Mouse (Mus musculus): ENCODE data around the gene 4932438A13Rik. TPM values are rescaled to one million over a fixed set of nuclear protein-coding genes. Genes with fewer than 3 reads are reported as not detected.

Gene 4932438A13Rik
- polyA plus RNA-seq (2015; fragmentation: Nextera tagmentation; extraction: Ambion mirVana), result 42.3 and 49.6 TPM in 2 replicates

GRCm38 (mm10) chr3:36862721-36863275 is at the start of gene 4932438A13Rik:
Gene 4932438A13Rik (plus strand): TSS chr3:36863104.
- H3K36me3 ChIP-seq, result peaks cover 27% of the 10 kb centered on the region
- peak within 1 kb of the TSS; percentile 84 for H3K27ac ChIP-seq
- ATAC-seq (replicated peaks; ENCODE audit: low FRiP score), result peak; percentile 99
- H3K9ac ChIP-seq, result peak within 1 kb of the TSS; percentile 75
- H3K27me3 ChIP-seq, result no peaks in the 10 kb centered on the region
- no peaks in the 10 kb centered on the region for H3K9me3 ChIP-seq (replicated peaks)
- peak within 1 kb of the TSS; percentile 73 for H3K4me3 ChIP-seq (replicated peaks)
- 1% methylated on average over 38 of the region's 38 CpGs for WGBS
- peak within 1 kb of the TSS; percentile 72 for H3K4me2 ChIP-seq
- peaks cover 11% of the 10 kb centered on the region for H3K4me1 ChIP-seq

- Histone ChIP-seq H3K9ac (no peak overlapping the region), H3K27ac (no peak overlapping the region), H3K9me3 (replicated peaks) (no peaks in the 10 kb centered on the region), H3K4me1 (0 out of 2 replicates have a peak, but pooled peaks cover 7% of the 10 kb centered on the region), H3K27me3 (no peaks in the 10 kb centered on the region), H3K4me3 (replicated peaks) (no peak overlapping the region), H3K4me2 (no peak overlapping the region), H3K36me3 (no peaks in the 10 kb centered on the region)
- 90% methylated on average over 5 of the region's 5 CpGs for WGBS
- ATAC-seq (replicated peaks; ENCODE audit: low FRiP score), result no peak
These were observed 46.3 kb upstream of the 4932438A13Rik start for GRCm38 (mm10) chr3:36816633-36817032.

GRCm38 (mm10) chr3:36819402-36819801 is 43.5 kb upstream of the 4932438A13Rik start:
- 53% methylated on average over 7 of the region's 7 CpGs for WGBS

GRCm38 (mm10) chr3:36821037-36821436 is 41.9 kb upstream of the 4932438A13Rik start:
- no peak overlapping the region for H3K9ac ChIP-seq
- H3K27ac ChIP-seq, result no peak overlapping the region
- no peaks in the 10 kb centered on the region for H3K9me3 ChIP-seq (replicated peaks)
- H3K4me3 ChIP-seq (replicated peaks), result no peak overlapping the region
- H3K36me3 ChIP-seq, result no peaks in the 10 kb centered on the region
- no peaks in the 10 kb centered on the region for H3K27me3 ChIP-seq
- 0 out of 2 replicates have a peak, but pooled peaks cover 7% of the 10 kb centered on the region for H3K4me1 ChIP-seq
- ATAC-seq (replicated peaks; ENCODE audit: low FRiP score), result no peak
- no peak overlapping the region for H3K4me2 ChIP-seq
- 89% methylated on average over 9 of the region's 9 CpGs for WGBS

More at GRCm38 (mm10) chr3:36819402-36819801, 43.5 kb upstream of the 4932438A13Rik start:
- Histone ChIP-seq H3K27ac (peak overlapping the region; percentile 42; the same call in 1 of the 2 replicates), H3K9me3 (replicated peaks) (no peaks in the 10 kb centered on the region), H3K27me3 (no peaks in the 10 kb centered on the region), H3K4me2 (no peak overlapping the region), H3K4me1 (0 out of 2 replicates have a peak, but pooled peaks cover 7% of the 10 kb centered on the region), H3K9ac (no peak overlapping the region), H3K36me3 (no peaks in the 10 kb centered on the region), H3K4me3 (replicated peaks) (no peak overlapping the region)
- ATAC-seq (replicated peaks; ENCODE audit: low FRiP score), result no peak

GRCm38 (mm10) chr3:36825098-36825497 is 37.8 kb upstream of the 4932438A13Rik start:
- H3K9ac ChIP-seq, result no peak overlapping the region
- WGBS, result 33% methylated on average over 1 of the region's 1 CpGs
- H3K4me3 ChIP-seq (replicated peaks), result no peak overlapping the region
- ATAC-seq (replicated peaks; ENCODE audit: low FRiP score), result no peak
- H3K4me1 ChIP-seq, result no peaks in the 10 kb centered on the region
- H3K9me3 ChIP-seq (replicated peaks), result no peaks in the 10 kb centered on the region
- no peak overlapping the region for H3K4me2 ChIP-seq
- no peaks in the 10 kb centered on the region for H3K27me3 ChIP-seq
- H3K27ac ChIP-seq, result no peak overlapping the region
- H3K36me3 ChIP-seq, result no peaks in the 10 kb centered on the region

GRCm38 (mm10) chr3:36825554-36825953 is 37.4 kb upstream of the 4932438A13Rik start:
- WGBS, result 64% methylated on average over 4 of the region's 4 CpGs
- Histone ChIP-seq H3K4me1 (no peaks in the 10 kb centered on the region), H3K36me3 (no peaks in the 10 kb centered on the region), H3K27me3 (no peaks in the 10 kb centered on the region), H3K9ac (no peak overlapping the region), H3K4me3 (replicated peaks) (no peak overlapping the region), H3K4me2 (no peak overlapping the region), H3K9me3 (replicated peaks) (no peaks in the 10 kb centered on the region), H3K27ac (no peak overlapping the region)
- no peak for ATAC-seq (replicated peaks; ENCODE audit: low FRiP score)

GRCm38 (mm10) chr3:36827274-36828025 is 35.5 kb upstream of the 4932438A13Rik start:
- Histone ChIP-seq H3K4me1 (no peaks in the 10 kb centered on the region), H3K9me3 (replicated peaks) (no peaks in the 10 kb centered on the region), H3K4me2 (no peak overlapping the region), H3K36me3 (no peaks in the 10 kb centered on the region), H3K4me3 (replicated peaks) (no peak overlapping the region), H3K27me3 (no peaks in the 10 kb centered on the region), H3K27ac (no peak overlapping the region), H3K9ac (no peak overlapping the region)
- WGBS, result 50% methylated on average over 8 of the region's 8 CpGs
- ATAC-seq (replicated peaks; ENCODE audit: low FRiP score), result no peak

- 89% methylated on average over 3 of the region's 3 CpGs for WGBS
- no peak overlapping the region for H3K4me2 ChIP-seq
- no peak overlapping the region for H3K4me3 ChIP-seq (replicated peaks)
- ATAC-seq (replicated peaks; ENCODE audit: low FRiP score), result no peak
- no peak overlapping the region for H3K27ac ChIP-seq
- H3K4me1 ChIP-seq, result peaks cover under 1% of the 10 kb centered on the region; the same call in 1 of the 2 replicates
- H3K9me3 ChIP-seq (replicated peaks), result no peaks in the 10 kb centered on the region
- no peaks in the 10 kb centered on the region for H3K36me3 ChIP-seq
- no peaks in the 10 kb centered on the region for H3K27me3 ChIP-seq
- no peak overlapping the region for H3K9ac ChIP-seq
These were observed 32.7 kb upstream of the 4932438A13Rik start for GRCm38 (mm10) chr3:36830218-36830617.

- Histone ChIP-seq H3K27me3 (no peaks in the 10 kb centered on the region), H3K4me2 (no peak overlapping the region), H3K36me3 (no peaks in the 10 kb centered on the region), H3K9me3 (replicated peaks) (no peaks in the 10 kb centered on the region), H3K9ac (no peak overlapping the region), H3K4me3 (replicated peaks) (no peak overlapping the region), H3K27ac (no peak overlapping the region), H3K4me1 (peaks cover 8% of the 10 kb centered on the region)
- no peak for ATAC-seq (replicated peaks; ENCODE audit: low FRiP score)
- WGBS, result 76% methylated on average over 4 of the region's 4 CpGs
These were observed 28.5 kb upstream of the 4932438A13Rik start for GRCm38 (mm10) chr3:36834426-36834825.

- H3K9me3 ChIP-seq (replicated peaks), result no peaks in the 10 kb centered on the region
- no peak overlapping the region for H3K9ac ChIP-seq
- H3K4me1 ChIP-seq, result peaks cover 8% of the 10 kb centered on the region
- 81% methylated on average over 2 of the region's 2 CpGs for WGBS
- H3K4me3 ChIP-seq (replicated peaks), result no peak overlapping the region
- H3K27me3 ChIP-seq, result no peaks in the 10 kb centered on the region
- H3K4me2 ChIP-seq, result no peak overlapping the region
- no peaks in the 10 kb centered on the region for H3K36me3 ChIP-seq
- H3K27ac ChIP-seq, result no peak overlapping the region
- ATAC-seq (replicated peaks; ENCODE audit: low FRiP score), result no peak
These were observed 28.1 kb upstream of the 4932438A13Rik start for GRCm38 (mm10) chr3:36834832-36835231.

GRCm38 (mm10) chr3:36835525-36836203 is 27.2 kb upstream of the 4932438A13Rik start:
- peaks cover 8% of the 10 kb centered on the region for H3K4me1 ChIP-seq
- H3K4me3 ChIP-seq (replicated peaks), result peak overlapping the region; percentile 19
- 28% methylated on average over 18 of the region's 18 CpGs for WGBS
- no peaks in the 10 kb centered on the region for H3K9me3 ChIP-seq (replicated peaks)
- no peak overlapping the region for H3K27ac ChIP-seq
- peak; percentile 52; the same call in 1 of the 2 replicates for ATAC-seq (replicated peaks; ENCODE audit: low FRiP score)
- peak overlapping the region; percentile 50 for H3K4me2 ChIP-seq
- 0 out of 2 replicates have a peak overlapping the region, but pooled peaks have one; percentile 8 for H3K9ac ChIP-seq
- no peaks in the 10 kb centered on the region for H3K27me3 ChIP-seq
- H3K36me3 ChIP-seq, result no peaks in the 10 kb centered on the region

GRCm38 (mm10) chr3:36836833-36837232 is 26.1 kb upstream of the 4932438A13Rik start:
- 81% methylated on average over 7 of the region's 7 CpGs for WGBS
- no peak for ATAC-seq (replicated peaks; ENCODE audit: low FRiP score)
- H3K4me2 ChIP-seq, result no peak overlapping the region

More at GRCm38 (mm10) chr3:36836833-36837232, 26.1 kb upstream of the 4932438A13Rik start:
- Histone ChIP-seq H3K9me3 (replicated peaks) (no peaks in the 10 kb centered on the region), H3K4me1 (peaks cover 8% of the 10 kb centered on the region), H3K9ac (no peak overlapping the region), H3K4me3 (replicated peaks) (no peak overlapping the region), H3K36me3 (no peaks in the 10 kb centered on the region), H3K27me3 (no peaks in the 10 kb centered on the region), H3K27ac (no peak overlapping the region)

All from kidney, embryonic 15.5 days (tissue).